Mouse (Mus musculus): ENCODE results near the gene St8sia4.

Gene St8sia4

DNA sequence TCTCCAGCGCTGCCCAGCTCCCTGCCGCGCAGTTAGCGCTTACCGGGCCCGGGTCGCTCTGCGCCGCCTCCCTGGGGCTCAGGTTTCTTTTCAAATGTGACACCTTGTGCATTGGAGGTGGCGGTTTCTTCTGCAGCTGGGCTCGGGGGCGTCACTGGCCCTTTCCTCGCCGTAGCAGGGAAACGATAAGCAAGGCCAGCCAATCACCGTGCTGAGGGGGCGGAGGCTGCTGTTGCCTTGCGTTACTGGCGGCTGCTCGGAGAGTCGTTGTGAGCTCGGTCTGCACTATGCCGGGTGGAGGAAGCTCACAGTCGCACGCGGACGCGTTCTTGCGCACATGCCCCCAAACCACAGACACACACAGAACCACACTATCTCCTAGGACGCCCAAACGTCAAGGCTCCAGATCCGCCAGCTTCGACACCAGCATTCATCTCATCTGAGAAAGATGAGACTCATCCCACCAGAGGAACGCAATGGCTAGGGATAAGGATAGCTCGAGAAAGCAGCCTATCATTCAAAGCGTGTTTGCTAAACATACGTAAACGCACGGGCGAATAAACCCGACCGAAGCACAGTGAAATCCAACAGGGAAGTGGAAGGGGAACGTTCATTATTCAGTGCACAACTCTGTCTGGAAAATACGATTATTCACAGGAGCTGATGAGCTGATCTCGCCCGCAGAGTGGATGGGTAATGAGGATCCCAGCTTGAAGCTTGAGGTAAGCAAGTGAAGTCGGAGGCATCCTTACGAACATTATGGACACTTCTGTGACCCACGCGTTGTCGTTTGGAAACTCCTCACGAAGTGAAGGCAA lies at the start of gene St8sia4:
Gene St8sia4 (minus strand): TSS at position 137 of the 818 bp plus-strand sequence.
- peak; percentile 48 to 49 for DNase-seq

DNA sequence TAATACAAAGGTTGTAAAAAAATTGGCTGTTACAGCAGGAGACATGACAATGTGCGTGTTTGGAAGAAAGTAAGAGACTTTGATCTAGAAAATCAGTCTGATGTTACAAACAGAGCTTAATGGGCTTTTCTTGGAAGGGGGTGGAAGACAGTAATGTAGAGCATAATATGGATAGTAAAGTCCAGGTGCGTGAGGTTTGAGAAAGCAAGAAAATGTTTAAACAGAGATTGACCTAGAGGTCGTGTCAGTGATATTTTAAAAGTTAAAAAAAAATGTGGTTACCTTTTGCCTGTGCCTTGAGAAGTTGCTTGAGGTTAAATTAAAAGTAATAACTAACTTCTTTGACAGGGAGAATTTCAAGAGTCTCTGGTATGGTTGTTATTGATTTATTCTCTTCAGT lies 41.8 kb upstream of the St8sia4 start:
- no peak for DNase-seq

DNA sequence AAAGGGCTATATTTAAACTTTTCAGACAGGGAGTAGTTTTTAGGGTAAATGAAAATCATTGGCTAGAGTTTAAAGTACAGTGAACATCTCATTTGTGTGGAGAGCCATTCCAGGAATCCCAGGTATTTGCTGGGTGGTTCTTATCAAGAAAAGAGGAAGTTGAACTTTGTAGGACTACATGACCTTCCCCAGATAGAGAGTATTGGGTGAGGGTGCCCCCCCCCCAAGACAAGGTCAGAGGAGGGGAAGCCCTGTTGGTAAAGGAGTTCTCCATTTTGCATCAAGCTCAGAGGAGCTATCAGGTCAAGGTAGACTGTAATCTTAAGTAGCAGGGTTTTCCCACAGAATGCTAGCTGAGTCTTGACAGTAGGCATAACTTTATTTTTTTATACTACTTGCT lies 32.5 kb upstream of the St8sia4 start:
- no peak for DNase-seq

DNA sequence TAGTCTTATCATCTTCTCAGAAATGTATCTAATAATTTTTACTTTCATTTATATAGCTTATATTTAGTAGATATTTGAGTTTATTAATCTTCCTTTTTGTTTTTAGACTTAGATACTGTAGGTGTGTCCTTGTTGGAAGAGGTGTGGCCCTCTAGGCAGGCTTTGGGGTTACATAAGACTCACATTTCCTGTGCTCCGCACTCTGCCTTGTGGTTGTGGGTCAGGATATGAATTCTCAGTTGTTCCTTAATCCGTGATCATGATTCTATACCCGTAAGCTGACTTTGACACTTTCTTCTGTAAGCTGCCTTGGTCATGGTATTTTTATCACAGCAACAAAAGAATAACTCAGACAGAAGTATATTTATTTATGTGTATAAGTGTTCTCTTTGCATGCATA lies 6.7 kb upstream of the St8sia4 start:
- DNase-seq = no peak

DNA sequence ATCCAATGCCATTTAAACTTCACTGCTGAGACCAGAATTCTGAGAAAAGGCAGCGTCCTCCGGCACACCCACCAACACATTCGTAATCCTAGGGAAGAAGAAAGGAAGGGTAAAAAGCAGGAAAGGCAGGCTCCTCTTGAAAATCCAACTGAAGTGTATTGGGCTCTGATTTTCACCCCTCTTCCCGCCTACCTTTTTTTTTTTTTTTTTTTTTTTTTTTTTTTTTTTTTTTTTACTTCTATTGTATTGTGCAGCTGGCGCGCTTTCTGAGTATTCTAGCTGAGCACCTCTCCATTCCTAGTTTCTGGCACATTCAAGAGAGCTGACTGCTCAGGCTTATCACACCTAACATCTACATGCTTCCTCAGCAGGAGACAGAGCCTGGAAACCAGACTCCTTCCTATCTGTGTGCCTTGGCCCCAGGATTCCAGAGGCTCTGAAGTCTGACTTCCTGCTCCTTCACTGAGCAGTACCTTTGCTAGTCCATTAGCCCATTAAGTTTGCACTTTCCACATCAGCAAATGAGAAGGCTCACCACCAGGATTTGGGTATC lies 958 bp upstream of the St8sia4 start:
- DNase-seq = no peak

DNA sequence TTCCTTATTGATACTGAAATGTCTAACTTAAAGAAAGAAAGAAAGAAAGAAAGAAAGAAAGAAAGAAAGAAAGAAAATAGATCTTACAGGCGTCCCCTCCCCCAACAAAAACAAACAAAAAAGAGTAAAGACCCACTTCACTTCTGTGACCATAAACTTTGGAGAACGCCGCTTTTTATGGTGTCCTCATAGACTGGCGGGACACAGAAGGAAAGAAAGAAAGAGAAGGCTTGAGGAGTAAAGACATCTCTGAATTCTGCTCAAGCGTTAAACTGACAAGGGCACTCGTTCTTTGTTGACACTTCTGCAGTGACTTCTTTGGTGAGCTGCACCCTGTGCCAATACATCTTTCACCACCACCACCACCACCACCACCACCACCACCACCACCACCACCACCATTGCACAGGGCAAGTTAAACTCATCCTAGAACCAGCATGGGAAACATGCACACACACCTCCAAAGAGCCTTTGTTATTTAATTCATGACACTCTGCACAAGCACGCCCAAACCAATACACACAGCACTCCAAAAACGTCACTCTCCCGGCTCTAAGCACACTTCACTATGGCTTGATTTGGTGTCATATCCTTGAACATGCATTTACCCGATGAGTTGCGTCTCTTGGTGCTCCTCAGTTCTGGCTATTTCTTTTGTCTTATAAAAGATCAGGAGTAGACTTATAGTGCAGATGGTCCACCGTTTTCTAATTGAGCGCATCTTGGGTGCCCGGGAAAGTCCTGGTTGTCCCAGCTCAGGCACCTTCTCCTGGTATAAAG lies 640 bp downstream of the St8sia4 start:
- DNase-seq = no peak

DNA sequence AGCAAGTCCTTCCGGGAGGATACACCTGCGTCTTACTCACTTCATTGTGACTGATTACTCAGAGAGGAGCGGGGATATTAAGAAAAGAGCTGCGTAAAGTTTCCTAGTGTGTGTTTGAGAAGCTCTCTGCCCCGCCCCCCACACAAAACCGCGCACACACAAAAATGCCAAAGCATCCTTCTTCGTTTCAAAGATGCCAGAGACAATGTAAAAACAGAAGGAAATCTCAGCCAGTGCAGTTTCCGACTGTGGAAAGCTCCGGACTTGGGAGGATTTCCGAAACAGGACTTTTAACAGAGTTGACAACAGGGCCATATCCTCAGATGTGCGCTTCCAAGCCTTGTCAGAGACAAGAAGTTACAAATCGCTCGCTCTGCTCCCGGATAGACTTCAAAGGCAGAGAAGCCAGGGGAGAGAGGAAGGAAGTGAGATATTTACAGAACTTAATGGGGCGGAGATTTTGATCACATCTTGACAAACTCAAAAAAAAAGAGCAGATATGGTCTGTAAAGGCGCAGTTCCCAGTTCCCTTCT lies 1.4 kb downstream of the St8sia4 start:
- DNase-seq = peak; percentile 3 to 4

DNA sequence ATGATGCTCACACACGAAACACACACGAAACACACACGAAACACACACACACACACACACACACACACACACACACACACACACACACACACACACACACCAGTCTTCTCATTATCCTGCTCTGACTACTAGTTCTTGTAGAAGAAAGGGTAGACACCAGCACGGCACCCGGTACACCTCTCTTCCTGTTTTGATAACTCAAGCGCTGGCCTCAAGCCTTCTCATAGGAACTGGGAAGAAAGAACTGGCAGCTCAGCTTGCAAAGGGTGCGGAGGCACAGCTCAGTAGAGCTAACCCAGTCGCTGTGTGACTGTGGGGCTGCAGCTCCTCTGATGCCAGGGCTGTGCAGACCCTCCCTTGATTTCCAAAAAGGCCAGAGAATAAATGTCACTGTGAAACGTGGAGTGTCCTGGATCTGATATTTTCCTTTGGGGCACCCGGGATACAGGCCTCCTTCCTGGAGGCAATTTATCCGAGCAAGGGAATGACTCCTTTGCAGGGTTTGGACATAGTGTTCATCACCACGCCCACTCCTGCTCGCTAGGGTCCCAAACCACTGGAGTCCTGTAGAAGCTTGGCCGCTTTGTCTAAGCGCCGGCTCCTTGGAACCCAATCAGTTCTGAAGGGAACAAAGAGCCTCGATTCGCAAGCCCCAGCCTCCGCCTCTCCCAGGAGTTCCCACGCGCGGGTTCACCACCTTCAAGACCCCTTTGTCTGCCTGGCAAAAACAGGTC lies 2.2 kb downstream of the St8sia4 start:
- DNase-seq = peak in 1 of 2 experiments; percentile 1

DNA sequence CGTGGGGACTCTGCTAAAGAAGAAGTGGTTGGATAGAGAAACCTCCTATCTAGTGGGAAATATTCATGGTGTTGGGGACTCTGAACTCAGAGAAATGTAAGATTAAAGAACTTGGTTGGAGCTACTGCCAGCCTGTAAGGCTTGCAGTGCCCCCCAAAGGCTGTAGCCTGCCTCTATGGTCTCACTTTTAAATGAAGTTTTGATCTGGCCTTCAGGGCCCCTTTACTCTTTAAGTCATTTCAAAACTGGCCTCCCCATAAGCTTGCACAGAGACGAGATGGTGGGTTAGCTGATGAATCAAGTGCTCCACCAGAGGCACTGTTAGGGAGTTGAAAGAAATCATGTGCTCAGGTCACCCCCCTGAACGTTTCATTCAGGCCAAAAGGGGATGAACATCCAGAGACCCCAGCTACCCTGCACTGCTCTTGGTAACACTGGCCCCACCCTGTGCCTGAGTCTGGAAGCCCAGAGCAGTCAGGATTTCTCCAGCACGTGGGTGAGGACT lies 3.0 kb downstream of the St8sia4 start:
- no peak for DNase-seq

DNA sequence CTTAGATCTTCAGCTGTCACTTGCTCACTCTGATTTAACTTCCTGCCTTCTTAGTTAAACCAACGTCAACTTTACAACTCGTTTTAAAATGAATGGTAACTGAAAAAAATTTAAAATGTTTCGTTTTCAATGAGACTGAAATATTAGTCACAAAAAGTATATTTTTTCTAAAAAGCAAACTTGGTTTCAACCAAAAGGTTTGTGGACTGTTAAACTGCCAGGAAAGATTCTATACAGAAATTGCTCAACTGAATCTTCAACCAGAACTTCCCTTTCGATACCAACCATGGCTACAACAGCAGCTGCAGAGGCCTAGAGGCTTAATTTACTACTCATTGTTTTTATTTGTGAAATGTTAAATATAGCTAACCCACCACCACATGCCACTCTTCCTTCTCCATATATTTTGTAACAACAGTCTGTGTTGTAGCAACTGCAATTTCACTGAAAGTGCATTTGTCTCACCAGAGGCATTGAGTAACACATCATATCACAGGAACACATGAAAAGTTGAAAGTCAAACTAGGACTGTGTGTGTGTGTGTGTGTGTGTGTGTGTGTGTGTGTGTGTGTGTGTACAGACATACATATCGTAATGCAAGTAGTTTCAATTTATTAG lies 10.2 kb downstream of the St8sia4 start:
- DNase-seq = no peak

DNA sequence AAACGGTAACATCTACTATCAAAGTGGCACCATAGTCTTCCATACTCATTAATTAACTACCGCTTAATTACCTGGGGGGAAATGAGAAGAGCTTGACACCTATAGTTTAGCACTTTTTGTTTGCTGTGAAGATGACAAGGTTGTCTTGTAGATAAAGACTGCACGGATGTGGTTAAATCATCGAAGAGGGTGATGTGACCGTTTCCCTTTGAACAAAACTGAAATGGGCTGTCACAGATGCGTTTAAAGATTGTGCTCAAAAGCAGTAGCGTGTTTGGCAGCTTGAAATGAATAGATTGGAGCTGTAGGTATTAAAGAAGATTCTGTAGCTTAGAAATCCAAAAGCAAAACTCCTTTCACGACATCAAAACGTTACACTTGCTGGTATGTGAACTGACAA lies 11.8 kb downstream of the St8sia4 start:
- DNase-seq = no peak

DNA sequence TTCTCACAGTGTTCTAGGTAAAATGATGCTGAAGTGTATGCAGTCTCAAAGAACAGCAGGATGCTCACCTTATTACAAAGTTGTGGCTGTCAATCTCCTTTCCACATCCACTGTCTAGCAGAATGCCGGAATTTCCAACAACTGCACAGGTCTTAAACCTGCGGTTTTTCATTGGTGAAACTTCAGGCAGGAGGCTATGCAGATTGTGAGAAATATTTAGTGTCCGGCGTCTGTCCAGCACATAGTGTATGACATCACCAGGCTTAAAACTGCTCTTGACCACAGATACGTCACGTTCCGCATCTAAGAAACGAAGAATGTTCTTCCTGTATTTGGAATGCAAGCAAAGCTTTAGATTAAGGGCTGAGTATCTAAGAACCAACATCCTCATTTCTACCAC lies 13.9 kb downstream of the St8sia4 start:
- no peak for DNase-seq

DNA sequence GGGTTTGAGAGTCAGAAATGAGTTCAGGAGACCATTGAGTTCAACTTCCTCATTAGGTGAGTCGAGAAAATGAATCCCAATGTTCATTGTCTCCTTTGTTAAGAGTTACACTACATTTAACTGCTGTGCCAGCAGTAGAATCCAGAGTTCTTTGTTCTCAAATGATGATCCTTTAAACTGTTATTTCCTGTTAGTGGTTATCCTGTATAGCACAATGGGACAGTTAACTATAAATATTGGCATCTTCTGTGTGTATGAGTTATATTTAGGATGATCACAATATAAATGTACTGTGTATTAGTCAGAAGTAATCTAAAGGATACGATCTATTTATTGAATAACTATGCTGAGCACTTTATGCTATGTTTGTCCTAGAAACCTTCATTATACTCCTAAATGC lies 23.1 kb downstream of the St8sia4 start:
- DNase-seq = no peak

DNA sequence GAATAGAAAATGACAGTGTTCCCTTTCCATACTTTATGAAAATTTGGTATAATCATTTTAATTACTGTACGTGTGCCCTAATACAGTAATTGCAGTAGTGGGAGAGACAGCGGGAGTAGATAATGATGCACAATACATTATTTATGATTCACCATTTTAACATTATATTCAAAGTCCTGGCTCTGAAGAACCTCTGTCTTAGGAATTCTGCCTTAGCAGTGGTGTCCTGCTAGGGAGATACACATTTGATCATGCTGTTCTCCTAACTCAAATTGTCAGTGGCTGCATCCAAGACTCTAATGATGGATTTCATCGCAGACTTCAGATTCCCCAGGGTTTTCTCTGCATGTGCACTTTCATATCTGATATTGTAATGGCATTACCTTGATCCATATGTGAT lies 28.4 kb downstream of the St8sia4 start:
- no peak for DNase-seq

DNA sequence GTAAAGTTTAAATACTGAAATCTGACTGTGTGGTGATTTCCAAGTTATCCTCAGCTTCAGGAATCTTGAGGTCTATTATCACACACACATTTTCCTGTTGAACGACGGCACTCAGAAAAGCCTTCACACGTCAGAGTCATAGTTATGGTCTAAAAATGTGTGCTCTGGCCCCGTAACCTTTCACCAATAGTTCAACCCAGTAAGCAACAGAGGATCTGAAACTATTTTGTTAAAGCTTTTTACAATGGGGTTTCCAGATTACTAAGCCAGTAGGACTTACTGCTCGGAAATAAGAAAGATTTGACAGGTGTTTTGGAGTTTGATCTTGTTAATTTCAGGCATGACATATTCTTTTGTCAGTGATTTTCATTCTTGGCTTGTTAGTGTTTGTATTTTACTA lies 43.0 kb downstream of the St8sia4 start:
- no peak for DNase-seq

DNA sequence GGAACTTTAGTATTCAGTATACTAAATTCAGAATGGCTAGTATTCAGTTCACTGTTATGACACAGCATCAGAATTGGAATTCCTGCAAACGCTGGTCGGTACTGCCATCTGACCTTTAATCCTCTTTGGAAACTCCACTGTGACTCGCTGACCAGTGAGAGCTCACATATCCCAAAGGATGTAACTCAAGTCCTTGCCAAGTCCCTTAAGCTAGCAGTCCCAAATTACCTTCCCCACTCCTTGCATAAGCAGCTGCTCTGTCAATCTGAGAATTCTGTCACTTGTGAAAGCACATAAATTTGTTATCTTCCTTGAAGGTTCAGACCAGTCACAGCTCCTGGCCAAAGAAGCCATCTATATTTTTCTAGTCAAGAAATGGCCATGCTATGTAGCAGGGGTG lies 48.7 kb downstream of the St8sia4 start:
- DNase-seq = no peak

DNA sequence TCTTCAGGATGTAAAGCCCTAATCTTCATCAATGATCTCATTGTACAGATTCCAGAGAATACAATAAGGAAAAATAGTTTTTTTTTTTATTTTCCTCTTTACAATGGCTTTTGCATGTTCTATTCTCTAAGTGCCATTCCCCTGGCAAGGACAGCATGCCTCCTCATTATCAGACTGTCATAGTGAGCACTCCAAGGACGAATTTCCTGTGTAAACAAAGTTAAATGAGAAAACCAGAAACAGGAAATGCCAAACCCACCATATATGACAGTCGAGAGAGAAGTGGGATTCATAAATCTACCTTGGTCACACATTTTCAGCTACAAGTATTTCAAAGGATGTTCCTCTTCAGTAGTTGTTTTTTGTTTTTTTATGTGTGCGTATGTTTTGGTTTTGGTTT lies 49.2 kb downstream of the St8sia4 start:
- DNase-seq = no peak

DNA sequence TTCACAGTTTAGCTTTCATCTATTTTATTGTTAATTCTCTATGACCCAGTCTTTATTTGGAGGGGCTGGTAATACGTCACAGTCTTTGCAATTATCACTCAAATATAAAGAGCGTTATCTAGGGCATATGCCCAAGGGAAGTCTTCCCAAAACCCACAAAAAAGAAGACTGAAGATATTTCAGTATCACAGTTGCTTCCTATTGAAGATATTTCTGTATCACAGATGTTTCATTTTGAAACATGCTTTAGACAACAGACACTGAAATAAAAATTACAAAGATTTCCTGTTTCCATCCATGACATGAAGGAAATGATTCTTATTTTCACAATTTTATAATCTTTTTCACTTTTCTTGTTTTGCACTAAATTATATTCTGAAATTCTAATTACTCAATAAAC lies 57.4 kb downstream of the St8sia4 start:
- no peak for DNase-seq

DNA sequence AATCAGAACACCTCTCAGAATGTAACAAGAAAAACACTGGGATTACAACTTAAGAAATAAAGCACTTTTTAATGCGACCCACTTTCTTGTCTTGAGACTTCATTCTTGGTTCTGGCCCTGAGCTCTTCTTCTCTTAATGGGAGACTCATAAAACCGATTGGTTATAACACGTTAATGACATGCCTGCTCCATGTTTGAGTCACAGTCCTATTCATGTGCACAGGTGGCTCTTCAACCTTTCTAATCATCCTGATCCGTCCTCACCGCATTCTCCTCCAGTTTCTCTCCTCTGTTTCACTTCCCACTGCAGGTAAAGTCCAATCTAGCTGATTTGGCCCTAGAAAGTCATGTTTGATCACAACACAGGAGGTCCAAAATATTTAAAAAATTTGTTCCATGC lies 58.3 kb downstream of the St8sia4 start:
- DNase-seq = no peak

DNA sequence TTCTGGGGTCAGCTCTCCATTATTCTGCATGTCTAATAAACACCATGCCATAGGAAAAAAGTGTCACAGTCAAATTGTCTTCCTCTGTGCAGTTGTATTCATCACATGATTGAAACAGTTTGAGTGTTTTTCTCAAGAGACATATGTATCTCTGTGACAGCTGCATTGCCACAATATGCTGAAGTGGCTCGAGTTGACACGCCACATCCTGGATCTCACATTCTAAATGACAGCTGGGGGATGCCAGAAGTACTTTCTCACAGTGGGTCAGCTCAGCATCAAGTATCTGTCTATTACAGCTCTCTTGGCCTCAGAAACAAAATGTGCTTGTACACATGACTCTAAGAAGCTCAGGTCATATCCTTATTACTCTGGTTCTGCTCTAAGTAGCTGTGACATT lies 61.9 kb downstream of the St8sia4 start:
- DNase-seq = no peak

DNA sequence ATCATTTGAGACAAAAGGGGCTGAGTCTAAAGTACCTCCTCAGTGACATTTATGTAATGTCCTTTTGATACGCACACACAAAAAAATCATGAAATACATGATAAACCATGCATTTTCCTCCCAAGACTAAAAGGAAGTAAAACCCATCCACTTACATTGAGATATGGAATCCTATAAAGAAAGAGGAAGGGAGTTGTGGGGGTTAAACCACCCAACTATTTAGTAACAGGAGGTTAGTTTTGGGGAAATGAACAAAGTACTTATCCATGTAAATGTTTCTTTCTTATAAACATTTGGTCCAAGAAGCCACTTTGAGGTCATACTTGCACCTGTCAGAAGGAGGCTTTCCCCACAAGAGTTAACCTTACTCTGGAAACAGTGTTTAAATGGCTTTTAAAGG lies 69.3 kb downstream of the St8sia4 start:
- no peak for DNase-seq

DNA sequence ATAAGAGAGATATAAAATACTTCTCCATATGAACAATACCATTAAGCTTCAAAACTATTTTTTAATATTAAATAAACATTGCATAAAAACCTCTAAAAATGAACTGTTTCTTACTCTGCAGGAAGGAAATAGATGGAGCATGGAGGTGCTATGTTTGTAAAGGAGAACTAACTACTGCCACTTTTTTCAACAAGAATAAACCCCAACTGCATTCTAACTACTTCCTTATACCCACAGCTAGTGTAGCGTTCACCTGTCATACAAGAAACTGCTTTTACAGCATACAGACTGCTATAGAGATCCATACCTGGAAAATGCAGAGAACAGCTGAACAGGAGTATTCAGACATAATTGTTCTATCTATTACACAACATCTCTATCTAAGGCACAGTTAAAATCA lies 70.5 kb downstream of the St8sia4 start:
- DNase-seq = no peak

Data from cerebellum, postnatal 36 days (tissue).